Mouse (Mus musculus): ENCODE results near the gene Lhfpl5. TPM values are rescaled to one million over a fixed set of nuclear protein-coding genes. Genes with fewer than 3 reads are reported as not detected.

Lhfpl5 gene
- polyA plus RNA-seq, 1 experiment = 0.04 TPM

- TF ChIP-seq POLR2AphosphoS2 (IDR thresholded peaks at IDR 0.05; ENCODE audit: insufficient read length, low read depth) (no peak), E2F4 (IDR thresholded peaks at IDR 0.05; ENCODE audit: insufficient read depth) (no peak), USF1 (IDR thresholded peaks at IDR 0.05; ENCODE audit: low read depth) (no peak), REST (IDR thresholded peaks at IDR 0.05; ENCODE audit: insufficient read depth, insufficient read length) (no peak), MAX (IDR thresholded peaks at IDR 0.05; ENCODE audit: low read depth) (no peak), SRF (IDR thresholded peaks at IDR 0.05; ENCODE audit: control insufficient read depth, insufficient read length, low read depth) (no peak), MYOG (IDR thresholded peaks at IDR 0.05; ENCODE audit: control insufficient read depth in 1 of 3, insufficient read depth in 1 of 3, insufficient read length in 2 of 3, low read depth in 2 of 3) (no peak), MYOD1 (IDR thresholded peaks at IDR 0.05; ENCODE audit: control insufficient read depth in 1 of 3, insufficient read length in 2 of 3, low read depth in 2 of 3) (no peak), CEBPB (IDR thresholded peaks at IDR 0.05; ENCODE audit: insufficient read depth, poor library complexity, severe bottlenecking) (no peak), POLR2A (IDR thresholded peaks at IDR 0.05; ENCODE audit: insufficient read length, low read depth) (no peak), TCF3 (IDR thresholded peaks at IDR 0.05; ENCODE audit: insufficient read length, low read depth) (no peak), TCF12 (IDR thresholded peaks at IDR 0.05; ENCODE audit: insufficient read depth, poor library complexity, severe bottlenecking) (no peak)
- H3K4me3 ChIP-seq = no peak overlapping the region
- no peak overlapping the region for H3ac ChIP-seq (ENCODE audit: control insufficient read depth, insufficient read length)
- no peaks in the 10 kb centered on the region for H3K79me2 ChIP-seq (ENCODE audit: control insufficient read depth, insufficient read depth)
- peaks cover 42% of the 10 kb centered on the region for H3K36me3 ChIP-seq (ENCODE audit: control insufficient read depth, insufficient read depth)
- no peaks in the 10 kb centered on the region for H3K27me3 ChIP-seq (ENCODE audit: control insufficient read depth, insufficient read depth, insufficient read length)
- H3K4me2 ChIP-seq (ENCODE audit: low read depth) = no peak overlapping the region
Observed at GRCm38 (mm10) chr17:28601557-28602250, 26.3 kb downstream of the Lhfpl5 start.

GRCm38 (mm10) chr17:28609543-28609942, 34.1 kb downstream of the Lhfpl5 start:
- Histone ChIP-seq H3K4me2 (ENCODE audit: low read depth) (no peak overlapping the region), H3K79me2 (ENCODE audit: control insufficient read depth, insufficient read depth) (peaks cover 47% of the 10 kb centered on the region), H3K27me3 (ENCODE audit: control insufficient read depth, insufficient read depth, insufficient read length) (no peaks in the 10 kb centered on the region), H3ac (ENCODE audit: control insufficient read depth, insufficient read length) (no peak overlapping the region), H3K4me3 (no peak overlapping the region), H3K36me3 (ENCODE audit: control insufficient read depth, insufficient read depth) (peaks cover 23% of the 10 kb centered on the region)
- no peak for TF ChIP-seq USF1 (IDR thresholded peaks at IDR 0.05; ENCODE audit: low read depth)
- TF ChIP-seq E2F4 (IDR thresholded peaks at IDR 0.05; ENCODE audit: insufficient read depth) = no peak
- TF ChIP-seq MYOG (IDR thresholded peaks at IDR 0.05; ENCODE audit: control insufficient read depth in 1 of 3, insufficient read depth in 1 of 3, insufficient read length in 2 of 3, low read depth in 2 of 3) = no peak
- no peak for TF ChIP-seq MYOD1 (IDR thresholded peaks at IDR 0.05; ENCODE audit: control insufficient read depth in 1 of 3, insufficient read length in 2 of 3, low read depth in 2 of 3)
- TF ChIP-seq POLR2AphosphoS2 (IDR thresholded peaks at IDR 0.05; ENCODE audit: insufficient read length, low read depth) = no peak
- no peak for TF ChIP-seq CEBPB (IDR thresholded peaks at IDR 0.05; ENCODE audit: insufficient read depth, poor library complexity, severe bottlenecking)
- TF ChIP-seq SRF (IDR thresholded peaks at IDR 0.05; ENCODE audit: control insufficient read depth, insufficient read length, low read depth) = no peak
- no peak for TF ChIP-seq TCF12 (IDR thresholded peaks at IDR 0.05; ENCODE audit: insufficient read depth, poor library complexity, severe bottlenecking)
- TF ChIP-seq REST (IDR thresholded peaks at IDR 0.05; ENCODE audit: insufficient read depth, insufficient read length) = no peak
- TF ChIP-seq POLR2A (IDR thresholded peaks at IDR 0.05; ENCODE audit: insufficient read length, low read depth) = no peak
- no peak for TF ChIP-seq MAX (IDR thresholded peaks at IDR 0.05; ENCODE audit: low read depth)
- TF ChIP-seq TCF3 (IDR thresholded peaks at IDR 0.05; ENCODE audit: insufficient read length, low read depth) = no peak

GRCm38 (mm10) chr17:28612603-28613002, 37.2 kb downstream of the Lhfpl5 start:
- H3K4me3 ChIP-seq = no peak overlapping the region
- H3K4me2 ChIP-seq (ENCODE audit: low read depth) = no peak overlapping the region
- TF ChIP-seq CEBPB (IDR thresholded peaks at IDR 0.05; ENCODE audit: insufficient read depth, poor library complexity, severe bottlenecking) = no peak
- no peak for TF ChIP-seq TCF12 (IDR thresholded peaks at IDR 0.05; ENCODE audit: insufficient read depth, poor library complexity, severe bottlenecking)
- no peak for TF ChIP-seq POLR2A (IDR thresholded peaks at IDR 0.05; ENCODE audit: insufficient read length, low read depth)
- TF ChIP-seq TCF3 (IDR thresholded peaks at IDR 0.05; ENCODE audit: insufficient read length, low read depth) = no peak
- TF ChIP-seq MYOD1 (IDR thresholded peaks at IDR 0.05; ENCODE audit: control insufficient read depth in 1 of 3, insufficient read length in 2 of 3, low read depth in 2 of 3) = no peak
- no peak for TF ChIP-seq MAX (IDR thresholded peaks at IDR 0.05; ENCODE audit: low read depth)
- TF ChIP-seq E2F4 (IDR thresholded peaks at IDR 0.05; ENCODE audit: insufficient read depth) = no peak
- no peak for TF ChIP-seq USF1 (IDR thresholded peaks at IDR 0.05; ENCODE audit: low read depth)
- no peak for TF ChIP-seq SRF (IDR thresholded peaks at IDR 0.05; ENCODE audit: control insufficient read depth, insufficient read length, low read depth)
- no peak for TF ChIP-seq POLR2AphosphoS2 (IDR thresholded peaks at IDR 0.05; ENCODE audit: insufficient read length, low read depth)
- TF ChIP-seq MYOG (IDR thresholded peaks at IDR 0.05; ENCODE audit: control insufficient read depth in 1 of 3, insufficient read depth in 1 of 3, insufficient read length in 2 of 3, low read depth in 2 of 3) = no peak
- TF ChIP-seq REST (IDR thresholded peaks at IDR 0.05; ENCODE audit: insufficient read depth, insufficient read length) = no peak
- peaks cover 74% of the 10 kb centered on the region for H3K79me2 ChIP-seq (ENCODE audit: control insufficient read depth, insufficient read depth)
- H3K36me3 ChIP-seq (ENCODE audit: control insufficient read depth, insufficient read depth) = no peaks in the 10 kb centered on the region
- no peak overlapping the region for H3ac ChIP-seq (ENCODE audit: control insufficient read depth, insufficient read length)
- H3K27me3 ChIP-seq (ENCODE audit: control insufficient read depth, insufficient read depth, insufficient read length) = no peaks in the 10 kb centered on the region

GRCm38 (mm10) chr17:28613096-28613495, 37.7 kb downstream of the Lhfpl5 start:
- H3K79me2 ChIP-seq (ENCODE audit: control insufficient read depth, insufficient read depth) = peaks cover 79% of the 10 kb centered on the region
- no peaks in the 10 kb centered on the region for H3K36me3 ChIP-seq (ENCODE audit: control insufficient read depth, insufficient read depth)
- H3K4me3 ChIP-seq = no peak overlapping the region
- no peak for TF ChIP-seq TCF12 (IDR thresholded peaks at IDR 0.05; ENCODE audit: insufficient read depth, poor library complexity, severe bottlenecking)
- TF ChIP-seq REST (IDR thresholded peaks at IDR 0.05; ENCODE audit: insufficient read depth, insufficient read length) = no peak
- no peak for TF ChIP-seq MYOD1 (IDR thresholded peaks at IDR 0.05; ENCODE audit: control insufficient read depth in 1 of 3, insufficient read length in 2 of 3, low read depth in 2 of 3)
- no peak for TF ChIP-seq POLR2A (IDR thresholded peaks at IDR 0.05; ENCODE audit: insufficient read length, low read depth)
- H3K4me2 ChIP-seq (ENCODE audit: low read depth) = no peak overlapping the region
- no peaks in the 10 kb centered on the region for H3K27me3 ChIP-seq (ENCODE audit: control insufficient read depth, insufficient read depth, insufficient read length)
- no peak overlapping the region for H3ac ChIP-seq (ENCODE audit: control insufficient read depth, insufficient read length)

Data from myocyte (in vitro differentiated cells).